Mouse (Mus musculus): ENCODE measurements around the gene Xpr1. TPM values are rescaled to one million over a fixed set of nuclear protein-coding genes. Genes with fewer than 3 reads are reported as not detected.

The Xpr1 gene
- polyA plus RNA-seq, 1 experiment from 2014 or later, result 7.5 TPM

DNA sequence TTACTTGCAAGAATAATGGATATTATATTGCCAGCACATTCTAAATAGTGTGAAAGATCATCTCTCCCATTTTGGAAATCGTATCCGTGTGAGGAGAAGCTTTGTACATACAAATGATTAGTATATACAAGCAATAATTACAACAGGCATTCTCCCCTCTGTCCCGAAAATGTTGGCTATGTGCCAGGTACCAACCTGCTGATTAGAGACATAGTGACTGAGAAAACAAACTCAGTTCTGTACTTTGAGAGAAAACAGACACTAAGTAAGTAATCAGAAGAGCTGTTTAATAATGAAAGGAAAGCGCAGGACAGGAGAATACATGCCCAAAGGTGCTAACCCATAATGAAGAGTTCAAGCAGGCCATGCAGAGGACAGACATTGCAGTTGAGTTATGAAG lies 64.1 kb downstream of the Xpr1 start:
- no peaks in the 10 kb centered on the region for H3K36me3 ChIP-seq (ENCODE audit: control insufficient read depth, insufficient read depth, low read length)
- 0 out of 2 replicates have a peak, but pooled peaks cover 2% of the 10 kb centered on the region for H3K4me1 ChIP-seq (replicated peaks; ENCODE audit: control insufficient read depth, insufficient read depth, low read length)
- no peaks in the 10 kb centered on the region for H3K9me3 ChIP-seq (ENCODE audit: control insufficient read depth, low read length)
- no peak overlapping the region for H3K4me2 ChIP-seq (ENCODE audit: low read depth, low read length)
- H3K4me3 ChIP-seq (ENCODE audit: low read length), result no peak overlapping the region
- ATAC-seq (ENCODE audit: low read depth), result no peak
- WGBS, result 57% methylated on average over 4 of the region's 4 CpGs
- H3K27me3 ChIP-seq (ENCODE audit: control insufficient read depth, insufficient read depth, low read depth, low read length), result no peaks in the 10 kb centered on the region
- no peak overlapping the region for H3K9ac ChIP-seq (ENCODE audit: low read length)
- no peak overlapping the region for H3K27ac ChIP-seq (ENCODE audit: low read length)

DNA sequence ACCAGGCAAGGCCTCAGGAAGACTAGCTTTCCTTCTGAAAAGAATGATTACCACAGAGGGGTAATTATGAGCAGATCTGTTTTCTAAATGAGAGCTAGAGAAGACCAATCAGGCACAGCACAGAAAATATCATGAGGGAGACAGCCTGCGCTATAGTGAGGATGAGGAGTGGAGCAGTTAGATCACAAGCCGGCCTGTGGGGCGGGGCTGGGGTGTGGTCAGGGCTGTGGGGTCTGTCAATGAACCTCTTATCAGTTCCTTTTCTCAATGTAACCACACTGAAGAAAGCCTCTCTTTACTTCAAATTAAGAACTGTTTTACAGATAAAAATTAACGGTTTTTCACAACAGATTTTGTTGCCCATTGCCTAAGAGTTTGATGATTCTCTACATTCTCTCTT lies 65.7 kb downstream of the Xpr1 start:
- no peak for ATAC-seq (ENCODE audit: low read depth)

DNA sequence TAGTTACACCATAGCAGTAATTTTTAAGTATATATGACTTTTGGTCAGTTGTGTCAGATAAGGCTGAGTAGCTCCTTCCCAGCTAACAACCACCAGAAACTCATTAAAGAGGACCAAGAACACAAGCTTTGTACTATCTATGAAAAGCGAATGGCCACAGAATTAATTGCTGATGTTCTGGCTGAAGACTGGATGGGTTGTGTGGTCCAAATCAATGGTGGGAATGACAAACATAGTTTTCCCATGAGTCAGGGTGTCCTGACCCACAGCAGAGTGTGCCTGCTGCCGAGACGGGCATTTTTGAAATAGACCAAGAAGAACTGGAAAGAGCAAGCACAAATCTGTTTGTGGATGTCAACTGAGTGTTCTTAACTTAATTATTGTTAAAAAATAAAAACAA lies 68.7 kb downstream of the Xpr1 start:
- 85% methylated on average over 3 of the region's 3 CpGs for WGBS
- Histone ChIP-seq H3K9me3 (ENCODE audit: control insufficient read depth, low read length) (no peaks in the 10 kb centered on the region), H3K27me3 (ENCODE audit: control insufficient read depth, insufficient read depth, low read depth, low read length) (no peaks in the 10 kb centered on the region), H3K9ac (ENCODE audit: low read length) (no peak overlapping the region), H3K4me1 (replicated peaks; ENCODE audit: control insufficient read depth, insufficient read depth, low read length) (0 out of 2 replicates have a peak, but pooled peaks cover 2% of the 10 kb centered on the region), H3K4me3 (ENCODE audit: low read length) (no peak overlapping the region), H3K27ac (ENCODE audit: low read length) (no peak overlapping the region), H3K4me2 (ENCODE audit: low read depth, low read length) (no peak overlapping the region), H3K36me3 (ENCODE audit: control insufficient read depth, insufficient read depth, low read length) (no peaks in the 10 kb centered on the region)
- ATAC-seq (ENCODE audit: low read depth), result no peak

More for the DNA sequence above, 65.7 kb downstream of the Xpr1 start:
- no peaks in the 10 kb centered on the region for H3K9me3 ChIP-seq (ENCODE audit: control insufficient read depth, low read length)
- H3K9ac ChIP-seq (ENCODE audit: low read length), result no peak overlapping the region
- no peak overlapping the region for H3K27ac ChIP-seq (ENCODE audit: low read length)
- H3K27me3 ChIP-seq (ENCODE audit: control insufficient read depth, insufficient read depth, low read depth, low read length), result no peaks in the 10 kb centered on the region
- 82% methylated on average over 4 of the region's 4 CpGs for WGBS
- no peak overlapping the region for H3K4me3 ChIP-seq (ENCODE audit: low read length)
- H3K36me3 ChIP-seq (ENCODE audit: control insufficient read depth, insufficient read depth, low read length), result no peaks in the 10 kb centered on the region
- no peak overlapping the region for H3K4me2 ChIP-seq (ENCODE audit: low read depth, low read length)
- H3K4me1 ChIP-seq (replicated peaks; ENCODE audit: control insufficient read depth, insufficient read depth, low read length), result 0 out of 2 replicates have a peak, but pooled peaks cover 2% of the 10 kb centered on the region

DNA sequence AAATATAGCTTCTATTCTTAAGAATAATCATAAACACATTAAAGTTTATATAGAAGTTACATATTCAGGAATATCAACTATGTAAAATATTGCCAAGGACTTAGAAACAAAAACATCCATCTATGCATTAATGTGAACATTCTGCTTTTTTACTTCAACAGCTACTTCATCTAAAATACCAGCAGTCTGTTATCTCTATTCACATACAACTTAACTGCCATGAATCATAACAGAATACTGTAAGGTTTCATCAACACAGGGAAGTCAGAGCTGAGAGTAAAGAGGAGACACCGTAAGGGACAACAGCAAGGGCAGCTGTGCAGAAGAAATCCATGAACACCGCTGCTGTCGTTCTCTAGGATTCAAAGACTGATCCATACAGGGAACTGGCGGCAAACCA lies 69.9 kb downstream of the Xpr1 start:
- Histone ChIP-seq H3K4me2 (ENCODE audit: low read depth, low read length) (no peak overlapping the region), H3K27ac (ENCODE audit: low read length) (no peak overlapping the region), H3K36me3 (ENCODE audit: control insufficient read depth, insufficient read depth, low read length) (no peaks in the 10 kb centered on the region), H3K27me3 (ENCODE audit: control insufficient read depth, insufficient read depth, low read depth, low read length) (no peaks in the 10 kb centered on the region), H3K4me1 (replicated peaks; ENCODE audit: control insufficient read depth, insufficient read depth, low read length) (no peaks in the 10 kb centered on the region), H3K4me3 (ENCODE audit: low read length) (no peak overlapping the region), H3K9ac (ENCODE audit: low read length) (no peak overlapping the region), H3K9me3 (ENCODE audit: control insufficient read depth, low read length) (no peaks in the 10 kb centered on the region)
- ATAC-seq (ENCODE audit: low read depth), result no peak
- WGBS, result 46% methylated on average over 4 of the region's 4 CpGs

DNA sequence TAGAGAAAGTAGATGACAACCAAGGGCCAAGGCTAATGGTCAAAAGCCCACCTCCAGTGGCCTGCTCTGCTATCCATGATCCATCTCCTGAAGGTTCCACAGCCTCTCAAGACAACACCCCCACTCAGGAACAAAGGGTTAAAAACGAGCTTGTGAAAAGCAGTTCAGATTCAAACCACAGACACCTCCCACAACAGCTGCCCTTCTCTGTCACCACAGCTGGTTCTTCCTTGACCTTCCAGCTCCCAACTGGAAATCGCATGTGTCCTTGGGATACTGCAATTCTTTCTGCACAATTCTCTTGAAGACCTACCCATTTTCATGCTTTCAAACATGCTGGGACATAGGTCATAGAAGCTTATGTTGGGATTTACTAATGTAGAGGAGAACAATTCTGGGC lies 73.2 kb downstream of the Xpr1 start:
- Histone ChIP-seq H3K9ac (ENCODE audit: low read length) (no peak overlapping the region), H3K27ac (ENCODE audit: low read length) (no peak overlapping the region), H3K27me3 (ENCODE audit: control insufficient read depth, insufficient read depth, low read depth, low read length) (no peaks in the 10 kb centered on the region), H3K4me1 (replicated peaks; ENCODE audit: control insufficient read depth, insufficient read depth, low read length) (no peaks in the 10 kb centered on the region), H3K4me3 (ENCODE audit: low read length) (no peak overlapping the region), H3K9me3 (ENCODE audit: control insufficient read depth, low read length) (no peaks in the 10 kb centered on the region), H3K36me3 (ENCODE audit: control insufficient read depth, insufficient read depth, low read length) (no peaks in the 10 kb centered on the region), H3K4me2 (ENCODE audit: low read depth, low read length) (no peak overlapping the region)
- no peak for ATAC-seq (ENCODE audit: low read depth)
- WGBS, result 80% methylated on average over 2 of the region's 2 CpGs

DNA sequence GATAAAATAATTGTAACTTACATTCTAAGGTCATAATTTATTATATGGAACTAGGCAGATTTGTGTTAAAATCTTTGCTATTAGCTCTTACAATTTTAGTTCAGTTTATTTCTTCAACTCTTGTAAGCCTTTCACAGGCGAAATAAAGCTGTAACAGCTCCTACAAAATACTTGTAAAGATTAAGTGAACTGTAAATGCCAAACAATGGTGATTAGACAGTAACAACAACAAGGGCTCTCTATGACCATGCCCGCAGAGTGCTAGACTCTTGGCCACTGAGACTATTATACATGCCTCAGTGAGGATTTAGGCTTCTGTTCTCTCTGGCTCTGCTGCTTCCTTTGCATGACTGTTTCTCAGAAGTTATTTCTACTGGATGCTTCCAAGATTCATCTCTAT lies 77.6 kb downstream of the Xpr1 start:
- no peak overlapping the region for H3K4me2 ChIP-seq (ENCODE audit: low read depth, low read length)
- H3K36me3 ChIP-seq (ENCODE audit: control insufficient read depth, insufficient read depth, low read length), result no peaks in the 10 kb centered on the region; the same call in 1 of the 2 replicates
- H3K9me3 ChIP-seq (ENCODE audit: control insufficient read depth, low read length), result no peaks in the 10 kb centered on the region
- WGBS, result 81% methylated on average over 2 of the region's 2 CpGs
- no peak overlapping the region for H3K9ac ChIP-seq (ENCODE audit: low read length)
- no peak overlapping the region for H3K4me3 ChIP-seq (ENCODE audit: low read length)
- no peak overlapping the region for H3K27ac ChIP-seq (ENCODE audit: low read length)
- no peaks in the 10 kb centered on the region for H3K27me3 ChIP-seq (ENCODE audit: control insufficient read depth, insufficient read depth, low read depth, low read length)
- H3K4me1 ChIP-seq (replicated peaks; ENCODE audit: control insufficient read depth, insufficient read depth, low read length), result no peaks in the 10 kb centered on the region
- ATAC-seq (ENCODE audit: low read depth), result no peak

DNA sequence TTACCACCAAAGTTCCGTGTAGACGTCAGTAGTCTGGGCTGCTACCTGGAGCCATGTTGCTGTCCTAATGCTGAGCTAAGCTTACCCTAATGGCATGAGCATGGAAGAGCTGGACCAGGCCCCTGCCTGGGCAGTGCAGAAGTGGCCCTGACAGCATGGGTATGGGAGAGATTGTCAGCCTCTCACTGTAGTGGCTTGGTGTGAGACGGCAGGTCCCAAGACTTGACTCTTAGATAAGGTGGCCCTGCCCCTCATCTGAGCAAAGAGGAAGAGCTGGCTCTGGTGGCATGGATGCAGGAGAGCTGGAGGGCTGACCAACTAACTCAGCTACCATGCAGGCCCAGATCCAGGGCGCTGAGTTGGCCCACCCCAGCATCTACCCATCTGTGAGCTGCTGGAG lies 79.9 kb downstream of the Xpr1 start:
- 81% methylated on average over 4 of the region's 4 CpGs for WGBS
- H3K36me3 ChIP-seq (ENCODE audit: control insufficient read depth, insufficient read depth, low read length), result no peaks in the 10 kb centered on the region; the same call in 1 of the 2 replicates
- H3K4me3 ChIP-seq (ENCODE audit: low read length), result no peak overlapping the region
- H3K4me2 ChIP-seq (ENCODE audit: low read depth, low read length), result no peak overlapping the region
- no peaks in the 10 kb centered on the region for H3K9me3 ChIP-seq (ENCODE audit: control insufficient read depth, low read length)
- no peak overlapping the region for H3K9ac ChIP-seq (ENCODE audit: low read length)
- H3K27me3 ChIP-seq (ENCODE audit: control insufficient read depth, insufficient read depth, low read depth, low read length), result no peaks in the 10 kb centered on the region
- no peaks in the 10 kb centered on the region for H3K4me1 ChIP-seq (replicated peaks; ENCODE audit: control insufficient read depth, insufficient read depth, low read length)
- no peak for ATAC-seq (ENCODE audit: low read depth)
- no peak overlapping the region for H3K27ac ChIP-seq (ENCODE audit: low read length)

DNA sequence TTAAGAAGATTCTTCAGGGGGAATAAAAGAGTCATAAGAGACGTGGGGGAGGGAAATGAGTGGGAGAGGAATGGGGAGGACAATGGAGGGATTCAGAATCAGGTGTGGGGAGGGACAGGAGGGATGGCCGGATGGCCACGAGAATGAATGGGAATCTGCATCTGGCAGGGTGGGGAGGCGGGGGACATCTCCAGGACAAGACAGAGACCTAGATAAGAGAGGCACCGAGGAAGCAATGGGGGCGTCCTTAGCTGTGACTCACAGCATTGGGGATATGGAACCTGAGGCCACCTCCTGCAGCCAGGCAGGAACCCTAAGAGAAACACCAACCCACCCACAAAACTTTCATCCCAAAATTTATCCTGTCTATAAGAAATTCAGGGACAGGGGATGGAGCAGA lies 81.3 kb downstream of the Xpr1 start:
- 69% methylated on average over 6 of the region's 6 CpGs for WGBS
- Histone ChIP-seq H3K4me2 (ENCODE audit: low read depth, low read length) (no peak overlapping the region), H3K36me3 (ENCODE audit: control insufficient read depth, insufficient read depth, low read length) (no peaks in the 10 kb centered on the region; the same call in 1 of the 2 replicates), H3K4me1 (replicated peaks; ENCODE audit: control insufficient read depth, insufficient read depth, low read length) (no peaks in the 10 kb centered on the region), H3K9me3 (ENCODE audit: control insufficient read depth, low read length) (no peaks in the 10 kb centered on the region), H3K4me3 (ENCODE audit: low read length) (no peak overlapping the region), H3K27me3 (ENCODE audit: control insufficient read depth, insufficient read depth, low read depth, low read length) (no peaks in the 10 kb centered on the region), H3K27ac (ENCODE audit: low read length) (no peak overlapping the region), H3K9ac (ENCODE audit: low read length) (no peak overlapping the region)
- no peak for ATAC-seq (ENCODE audit: low read depth)

DNA sequence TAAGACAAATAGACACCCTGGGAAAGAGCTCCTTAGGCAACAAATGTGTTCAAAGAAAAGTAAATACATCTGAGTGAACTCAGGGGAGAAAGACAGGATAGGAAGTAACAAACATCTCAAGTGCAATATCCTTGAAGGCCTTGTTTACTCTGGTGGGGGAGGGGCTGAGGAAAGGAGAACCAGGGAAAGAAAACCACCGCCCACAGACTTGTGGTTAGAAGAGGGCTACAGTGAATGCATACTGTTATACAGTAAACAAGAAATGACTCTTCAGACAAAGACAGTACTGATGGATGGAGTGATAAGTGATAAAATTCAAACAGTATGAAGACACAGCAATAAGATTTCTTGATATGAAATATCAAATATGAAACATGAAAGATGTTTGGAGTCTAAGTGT lies 95.0 kb downstream of the Xpr1 start:
- Histone ChIP-seq H3K4me2 (ENCODE audit: low read depth, low read length) (no peak overlapping the region), H3K27ac (ENCODE audit: low read length) (no peak overlapping the region), H3K27me3 (ENCODE audit: control insufficient read depth, insufficient read depth, low read depth, low read length) (no peaks in the 10 kb centered on the region), H3K9me3 (ENCODE audit: control insufficient read depth, low read length) (no peaks in the 10 kb centered on the region), H3K36me3 (ENCODE audit: control insufficient read depth, insufficient read depth, low read length) (no peaks in the 10 kb centered on the region), H3K4me3 (ENCODE audit: low read length) (no peak overlapping the region), H3K9ac (ENCODE audit: low read length) (no peak overlapping the region), H3K4me1 (replicated peaks; ENCODE audit: control insufficient read depth, insufficient read depth, low read length) (no peaks in the 10 kb centered on the region)
- no peak for ATAC-seq (ENCODE audit: low read depth)
- 33% methylated on average over 1 of the region's 1 CpGs for WGBS

Data from lung, embryonic 16.5 days (tissue).